Mouse (Mus musculus) liver, embryonic 11.5 days (tissue): ENCODE data around the gene Cirbp. TPM values are rescaled to one million over a fixed set of nuclear protein-coding genes. Genes with fewer than 3 reads are reported as not detected.

Experiments
- ATAC-seq: fragments of 200-750 bp; cut with Nextera tagmentation; replicated peaks from 2 replicates; pipeline ENCODE4 v1.8.0; 2017; ENCODE audit warnings: moderate number of reproducible peaks, mild to moderate bottlenecking, moderate TSS enrichment, moderate library complexity; ENCODE audit not compliant: low FRiP score
- DNase-seq: peaks from one replicate; pipeline ENCODE4 v3.0.0-alpha.2; 2017; ENCODE audit warnings: low spot score
- H3K27ac ChIP-seq: fragments of 300-500 bp; sonication (generic); 2 replicates; pipeline ENCODE4 v1.5.1; 2014; ENCODE audit warnings: mild to moderate bottlenecking, low read depth, low read length, control low read depth
- H3K27me3 ChIP-seq: fragments of 300-500 bp; sonication (generic); replicated peaks from 2 replicates; pipeline ENCODE4 v1.6.1; 2014; ENCODE audit warnings: low read length, mixed read lengths; ENCODE audit not compliant: control insufficient read depth, insufficient read depth
- H3K36me3 ChIP-seq: fragments of 300-500 bp; sonication (generic); 2 replicates; pipeline ENCODE4 v1.6.1; 2014; ENCODE audit warnings: mild to moderate bottlenecking, low read length, moderate library complexity, mixed read lengths; ENCODE audit not compliant: control insufficient read depth, insufficient read depth
- H3K4me1 ChIP-seq: fragments of 300-500 bp; sonication (generic); replicated peaks from 2 replicates; pipeline ENCODE4 v1.6.1; 2014; ENCODE audit warnings: low read length, mixed read lengths; ENCODE audit not compliant: control insufficient read depth, insufficient read depth
- H3K4me2 ChIP-seq: fragments of 300-500 bp; sonication (generic); 2 replicates; pipeline ENCODE4 v1.6.1; 2014; ENCODE audit warnings: mild to moderate bottlenecking, control low read depth, moderate library complexity
- H3K4me3 ChIP-seq: fragments of 300-500 bp; sonication (generic); 2 replicates; pipeline ENCODE4 v1.5.1; 2014; ENCODE audit warnings: low read depth, low read length, control low read depth
- H3K9ac ChIP-seq: fragments of 300-500 bp; sonication (generic); 2 replicates; pipeline ENCODE4 v1.6.1; 2014; ENCODE audit warnings: low read depth, low read length, control low read depth
- H3K9me3 ChIP-seq: fragments of 300-500 bp; sonication (generic); 2 replicates; pipeline ENCODE4 v1.6.1; 2016; ENCODE audit warnings: low read length, inconsistent platforms, mixed read lengths; ENCODE audit not compliant: control insufficient read depth
- WGBS: fragments of 180-500 bp; shearing (Covaris S2); extraction: QIAGEN DNeasy Blood & Tissue Kit; methylation state at CpG from one replicate; pipeline ENCODE4 v1.1.7; 2014; 5-methylcytosine and 5-hydroxymethylcytosine counted together
- polyA plus RNA-seq: library from polyadenylated mRNA; unstranded; fragments of >200 nt; fragmentation: Nextera tagmentation; extraction: Ambion mirVana; gene quantifications from 2 replicates; pipeline ENCODE4 v1.2.1, GENCODE M21; 2014

Cirbp gene
- polyA plus RNA-seq, 1 experiment from 2014 or later, result 25.1 TPM

DNA sequence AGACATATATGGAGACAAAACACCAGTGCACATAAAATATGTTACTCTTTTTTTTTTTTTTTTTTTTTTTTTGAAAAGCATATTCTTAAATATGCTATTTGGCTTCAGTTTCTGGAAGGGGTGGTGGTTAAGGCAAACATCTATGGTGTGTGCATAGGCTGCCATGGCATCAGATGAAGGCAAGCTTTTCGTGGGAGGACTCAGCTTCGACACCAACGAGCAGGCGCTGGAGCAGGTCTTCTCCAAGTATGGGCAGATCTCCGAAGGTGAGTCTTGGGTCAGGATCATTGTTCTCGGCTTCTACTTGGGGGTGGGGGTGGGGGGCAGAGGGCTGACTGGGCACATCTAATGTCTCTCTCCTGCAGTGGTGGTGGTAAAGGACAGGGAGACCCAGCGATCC lies 3.9 kb downstream of the Cirbp start:
- no peaks in the 10 kb centered on the region for H3K27me3 ChIP-seq
- no peak for DNase-seq
- peaks cover 37% of the 10 kb centered on the region for H3K4me1 ChIP-seq
- ATAC-seq, result no peak
- no peaks in the 10 kb centered on the region for H3K9me3 ChIP-seq
- WGBS, result 95% methylated on average over 7 of the region's 7 CpGs
- H3K36me3 ChIP-seq, result peaks cover 22% of the 10 kb centered on the region
- H3K9ac ChIP-seq, result no peak overlapping the region
- H3K4me2 ChIP-seq, result no peak overlapping the region
- H3K4me3 ChIP-seq, result peak overlapping the region; percentile 14; the same call in 1 of the 2 replicates
- H3K27ac ChIP-seq, result no peak overlapping the region

DNA sequence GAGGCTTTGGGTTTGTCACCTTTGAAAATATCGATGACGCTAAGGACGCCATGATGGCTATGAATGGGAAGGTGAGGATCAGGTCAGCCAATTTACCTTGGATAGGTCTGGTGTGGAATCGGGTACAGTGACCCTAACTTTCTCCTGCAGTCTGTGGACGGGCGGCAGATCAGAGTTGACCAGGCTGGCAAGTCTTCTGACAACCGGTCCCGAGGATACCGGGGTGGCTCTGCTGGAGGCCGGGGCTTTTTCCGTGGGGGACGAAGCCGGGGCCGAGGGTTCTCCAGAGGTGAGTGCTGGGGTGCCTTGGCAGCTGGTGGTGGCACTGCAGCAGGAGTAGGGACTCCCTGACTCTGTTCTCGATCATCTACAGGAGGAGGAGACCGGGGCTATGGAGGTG lies 4.3 kb downstream of the Cirbp start:
- H3K4me2 ChIP-seq, result no peak overlapping the region

DNA sequence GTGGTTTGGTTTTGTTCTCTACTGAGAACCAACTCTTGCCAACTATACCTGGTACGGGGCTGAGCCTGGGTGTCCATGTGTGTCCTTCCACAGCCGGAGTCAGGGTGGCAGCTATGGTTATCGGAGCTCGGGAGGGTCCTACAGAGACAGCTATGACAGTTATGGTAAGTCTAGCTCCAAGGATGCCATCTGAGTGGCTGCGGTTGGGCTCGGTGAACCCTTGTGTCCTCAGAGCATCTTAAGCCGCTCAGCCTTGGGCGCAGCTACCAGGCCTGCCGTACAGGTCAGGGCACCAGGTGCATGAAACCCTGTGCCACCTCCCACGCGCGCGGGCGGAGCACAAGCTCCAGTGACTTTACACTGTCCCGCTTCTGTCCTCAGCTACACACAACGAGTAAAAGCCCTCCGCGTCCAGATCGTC lies 4.8 kb downstream of the Cirbp start:
- 95% methylated on average over 19 of the region's 19 CpGs for WGBS
- H3K27ac ChIP-seq, result no peak overlapping the region
- no peaks in the 10 kb centered on the region for H3K9me3 ChIP-seq
- H3K4me1 ChIP-seq, result peaks cover 31% of the 10 kb centered on the region
- peaks cover 22% of the 10 kb centered on the region for H3K36me3 ChIP-seq
- ATAC-seq (no peak), DNase-seq (no peak)
- no peaks in the 10 kb centered on the region for H3K27me3 ChIP-seq
- H3K4me2 ChIP-seq, result no peak overlapping the region
- H3K9ac ChIP-seq, result no peak overlapping the region
- no peak overlapping the region for H3K4me3 ChIP-seq

More for the DNA sequence above, 4.3 kb downstream of the Cirbp start:
- WGBS, result 96% methylated on average over 16 of the region's 16 CpGs
- ATAC-seq, result no peak
- no peak overlapping the region for H3K27ac ChIP-seq
- peaks cover 22% of the 10 kb centered on the region for H3K36me3 ChIP-seq
- no peak overlapping the region for H3K4me3 ChIP-seq
- no peaks in the 10 kb centered on the region for H3K27me3 ChIP-seq
- no peak for DNase-seq
- H3K4me1 ChIP-seq, result peaks cover 36% of the 10 kb centered on the region
- no peak overlapping the region for H3K9ac ChIP-seq
- H3K9me3 ChIP-seq, result no peaks in the 10 kb centered on the region

GRCm38 (mm10) chr10:80171252-80171651 lies 5.5 kb downstream of the Cirbp start:
- Histone ChIP-seq H3K4me1 (peaks cover 25% of the 10 kb centered on the region), H3K9ac (no peak overlapping the region)
- 90% methylated on average over 15 of the region's 15 CpGs for WGBS

GRCm38 (mm10) chr10:80171760-80172526 lies 6.2 kb downstream of the Cirbp start:
- Histone ChIP-seq H3K27me3 (no peaks in the 10 kb centered on the region), H3K4me2 (peak overlapping the region; percentile 85), H3K27ac (peak overlapping the region; percentile 92), H3K9me3 (no peaks in the 10 kb centered on the region), H3K36me3 (peaks cover 22% of the 10 kb centered on the region), H3K9ac (peak overlapping the region; percentile 79), H3K4me3 (peak overlapping the region; percentile 65), H3K4me1 (peaks cover 19% of the 10 kb centered on the region)
- ATAC-seq (no peak), DNase-seq (no peak)
- WGBS, result 87% methylated on average over 45 of the region's 45 CpGs

More at GRCm38 (mm10) chr10:80171252-80171651, 5.5 kb downstream of the Cirbp start:
- DNase-seq (no peak), ATAC-seq (no peak)
- Histone ChIP-seq H3K27ac (no peak overlapping the region), H3K9me3 (no peaks in the 10 kb centered on the region), H3K36me3 (peaks cover 22% of the 10 kb centered on the region), H3K27me3 (no peaks in the 10 kb centered on the region), H3K4me2 (no peak overlapping the region; the same call in 1 of the 2 replicates), H3K4me3 (peak overlapping the region; percentile 18)

DNA sequence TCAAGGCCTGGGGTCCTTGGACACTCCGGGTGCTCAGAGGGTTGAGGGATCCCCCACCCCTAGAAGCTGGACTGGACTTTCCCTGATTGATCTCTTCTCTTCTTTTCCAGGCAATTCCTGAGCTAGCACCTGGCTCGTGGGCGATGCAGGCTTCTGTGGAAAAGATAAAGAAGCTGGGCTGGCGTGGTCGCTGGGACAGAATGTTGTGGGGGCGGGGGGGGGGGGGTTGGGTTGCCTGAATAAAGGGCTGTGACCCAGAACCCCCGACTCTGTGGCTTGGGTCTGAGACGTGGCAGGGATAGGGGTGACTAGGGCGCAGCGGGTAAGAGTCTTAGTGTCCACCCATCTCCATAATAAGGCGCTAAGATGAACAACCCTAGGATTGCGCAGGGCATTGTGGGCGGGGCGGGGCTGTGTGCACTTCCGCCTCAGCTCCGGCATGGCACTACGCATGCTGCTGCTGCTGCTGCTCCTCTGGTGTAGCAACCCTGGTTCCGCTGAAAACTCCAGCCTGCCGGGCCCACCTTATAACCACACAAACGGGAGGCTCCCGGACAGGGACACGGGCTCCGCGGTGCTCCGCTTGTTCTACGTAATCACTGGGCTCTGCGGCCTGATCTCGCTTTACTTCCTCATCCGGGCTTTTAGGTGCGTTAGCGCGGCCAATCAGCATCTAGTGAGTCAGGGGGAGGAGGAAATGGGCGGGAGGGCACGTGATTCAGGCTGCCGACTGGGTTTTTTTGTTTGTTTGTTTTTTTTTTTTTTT lies 6.9 kb downstream of the Cirbp start, which contains the start of gene 1600002K03Rik:
1600002K03Rik (plus strand) TSS at position 418 of the 766 bp plus-strand sequence.
- Histone ChIP-seq H3K27me3 (no peaks in the 10 kb centered on the region), H3K4me1 (peaks cover 16% of the 10 kb centered on the region), H3K9ac (peak within 1 kb of the TSS; percentile 79), H3K36me3 (peaks cover 22% of the 10 kb centered on the region), H3K4me2 (peak within 1 kb of the TSS; percentile 85), H3K9me3 (no peaks in the 10 kb centered on the region), H3K27ac (peak within 1 kb of the TSS; percentile 92), H3K4me3 (peak within 1 kb of the TSS; percentile 65)
- DNase-seq (peak; percentile 92), ATAC-seq (peak; percentile 80)
- 5% methylated on average over 35 of the region's 35 CpGs for WGBS

GRCm38 (mm10) chr10:80173358-80173757 lies 7.6 kb downstream of the Cirbp start:
- no peak for ATAC-seq
- peaks cover 16% of the 10 kb centered on the region for H3K4me1 ChIP-seq

DNA sequence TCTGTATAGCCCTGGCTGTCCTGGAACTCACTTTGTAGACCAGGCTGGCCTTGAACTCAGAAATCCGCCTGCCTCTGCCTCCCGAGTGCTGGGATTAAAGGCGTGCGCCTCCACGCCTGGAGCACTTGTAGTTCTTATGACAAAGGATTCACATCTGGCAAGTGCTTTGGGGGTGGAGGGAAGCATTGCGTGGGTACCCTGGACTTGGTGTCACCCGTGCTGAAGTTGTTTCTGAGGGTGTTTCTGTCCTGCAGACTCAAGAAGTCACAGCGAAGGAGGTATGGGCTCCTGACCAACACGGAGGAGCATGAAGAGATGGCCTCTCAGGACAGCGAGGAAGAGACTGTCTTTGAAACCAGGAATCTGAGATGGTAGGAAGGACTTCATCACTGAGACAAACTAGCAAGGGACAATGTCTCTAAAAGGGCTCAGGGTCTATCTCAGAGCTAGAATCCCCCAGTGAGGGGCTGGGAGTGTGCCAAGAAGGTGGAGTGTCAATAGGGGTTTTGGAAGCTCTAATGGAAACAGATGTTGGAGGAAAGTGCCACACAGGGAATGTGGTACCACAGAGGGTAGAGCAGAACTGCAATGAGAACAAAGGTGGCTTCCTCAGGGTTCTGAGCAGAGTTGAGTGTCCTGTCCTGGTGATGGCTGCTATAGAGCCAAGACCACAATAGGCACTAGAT lies 8.3 kb downstream of the Cirbp start:
- Histone ChIP-seq H3K27ac (no peak overlapping the region; the same call in none of the 2 replicates), H3K9ac (no peak overlapping the region), H3K36me3 (peaks cover 22% of the 10 kb centered on the region), H3K27me3 (peaks cover 8% of the 10 kb centered on the region), H3K9me3 (no peaks in the 10 kb centered on the region), H3K4me2 (peak overlapping the region; percentile 85), H3K4me3 (no peak overlapping the region; the same call in 1 of the 2 replicates), H3K4me1 (peaks cover 14% of the 10 kb centered on the region)
- ATAC-seq (no peak), DNase-seq (no peak)
- WGBS, result 82% methylated on average over 10 of the region's 10 CpGs

More at GRCm38 (mm10) chr10:80173358-80173757, 7.6 kb downstream of the Cirbp start:
- peaks cover 2% of the 10 kb centered on the region; the same call in 1 of the 2 replicates for H3K27me3 ChIP-seq
- H3K9me3 ChIP-seq, result no peaks in the 10 kb centered on the region
- peaks cover 22% of the 10 kb centered on the region for H3K36me3 ChIP-seq
- peak overlapping the region; percentile 85 for H3K4me2 ChIP-seq
- no peak for DNase-seq
- H3K9ac ChIP-seq, result peak overlapping the region; percentile 79
- H3K4me3 ChIP-seq, result peak overlapping the region; percentile 65
- peak overlapping the region; percentile 44 for H3K27ac ChIP-seq
- WGBS, result 5% methylated on average over 11 of the region's 11 CpGs
